Mouse (Mus musculus): ENCODE results near the gene Sox11. TPM values are rescaled to one million over a fixed set of nuclear protein-coding genes. Genes with fewer than 3 reads are reported as not detected.
A peak's percentile ranks its signal among the peaks of the same experiment; 100 is the strongest.

The Sox11 gene
- polyA plus RNA-seq, 1 experiment from 2014 or later, result 62.0 TPM

- Histone ChIP-seq H3K4me3 (ENCODE audit: low read depth, low read length) (no peak overlapping the region), H3K27me3 (replicated peaks; ENCODE audit: control insufficient read depth, insufficient read depth, low read length) (no peaks in the 10 kb centered on the region), H3K4me1 (ENCODE audit: control insufficient read depth, insufficient read depth, low read length) (no peaks in the 10 kb centered on the region), H3K4me2 (ENCODE audit: low read depth, low read length) (0 out of 2 replicates have a peak overlapping the region, but pooled peaks have one; percentile 2), H3K36me3 (ENCODE audit: control insufficient read depth, insufficient read depth, low read length) (no peaks in the 10 kb centered on the region), H3K27ac (replicated peaks; ENCODE audit: low read depth, low read length) (no peak overlapping the region), H3K9ac (ENCODE audit: low read depth, low read length) (no peak overlapping the region), H3K9me3 (ENCODE audit: control insufficient read depth, low read length) (no peaks in the 10 kb centered on the region)
- peak; percentile 71 for DNase-seq (ENCODE audit: low spot score)
- ATAC-seq (ENCODE audit: low read depth), result peak; percentile 80
- WGBS, result 20% methylated on average over 12 of the region's 12 CpGs
These were observed 14.8 kb upstream of the Sox11 start for GRCm38 (mm10) chr12:27357076-27357637.

GRCm38 (mm10) chr12:27356571-27356970 lies 14.2 kb upstream of the Sox11 start:
- 65% methylated on average over 5 of the region's 5 CpGs for WGBS
- no peak overlapping the region for H3K27ac ChIP-seq (replicated peaks; ENCODE audit: low read depth, low read length)
- H3K27me3 ChIP-seq (replicated peaks; ENCODE audit: control insufficient read depth, insufficient read depth, low read length), result no peaks in the 10 kb centered on the region
- H3K4me3 ChIP-seq (ENCODE audit: low read depth, low read length), result no peak overlapping the region
- H3K4me2 ChIP-seq (ENCODE audit: low read depth, low read length), result no peak overlapping the region
- H3K4me1 ChIP-seq (ENCODE audit: control insufficient read depth, insufficient read depth, low read length), result no peaks in the 10 kb centered on the region
- ATAC-seq (ENCODE audit: low read depth) (no peak), DNase-seq (ENCODE audit: low spot score) (no peak)
- H3K36me3 ChIP-seq (ENCODE audit: control insufficient read depth, insufficient read depth, low read length), result no peaks in the 10 kb centered on the region
- no peaks in the 10 kb centered on the region for H3K9me3 ChIP-seq (ENCODE audit: control insufficient read depth, low read length)
- H3K9ac ChIP-seq (ENCODE audit: low read depth, low read length), result no peak overlapping the region

GRCm38 (mm10) chr12:27343606-27344410 lies 1.4 kb upstream of the Sox11 start:
- DNase-seq (ENCODE audit: low spot score) (no peak), ATAC-seq (ENCODE audit: low read depth) (no peak)
- 4% methylated on average over 17 of the region's 17 CpGs for WGBS
- 0 out of 2 replicates have a peak, but pooled peaks cover 7% of the 10 kb centered on the region for H3K36me3 ChIP-seq (ENCODE audit: control insufficient read depth, insufficient read depth, low read length)
- H3K9ac ChIP-seq (ENCODE audit: low read depth, low read length), result peak overlapping the region; percentile 69
- no peaks in the 10 kb centered on the region for H3K9me3 ChIP-seq (ENCODE audit: control insufficient read depth, low read length)
- H3K4me1 ChIP-seq (ENCODE audit: control insufficient read depth, insufficient read depth, low read length), result peaks cover 11% of the 10 kb centered on the region
- H3K4me3 ChIP-seq (ENCODE audit: low read depth, low read length), result peak overlapping the region; percentile 82
- H3K27me3 ChIP-seq (replicated peaks; ENCODE audit: control insufficient read depth, insufficient read depth, low read length), result no peaks in the 10 kb centered on the region
- peak overlapping the region; percentile 98 for H3K27ac ChIP-seq (replicated peaks; ENCODE audit: low read depth, low read length)
- peak overlapping the region; percentile 83 for H3K4me2 ChIP-seq (ENCODE audit: low read depth, low read length)

GRCm38 (mm10) chr12:27342691-27343605 lies 574 bp upstream of the Sox11 start:
- peak; percentile 92 for ATAC-seq (ENCODE audit: low read depth)
- Histone ChIP-seq H3K36me3 (ENCODE audit: control insufficient read depth, insufficient read depth, low read length) (0 out of 2 replicates have a peak, but pooled peaks cover 12% of the 10 kb centered on the region), H3K27ac (replicated peaks; ENCODE audit: low read depth, low read length) (peak overlapping the region; percentile 98), H3K9me3 (ENCODE audit: control insufficient read depth, low read length) (no peaks in the 10 kb centered on the region), H3K9ac (ENCODE audit: low read depth, low read length) (peak overlapping the region; percentile 94), H3K4me1 (ENCODE audit: control insufficient read depth, insufficient read depth, low read length) (peaks cover 12% of the 10 kb centered on the region), H3K4me2 (ENCODE audit: low read depth, low read length) (peak overlapping the region; percentile 83), H3K4me3 (ENCODE audit: low read depth, low read length) (peak overlapping the region; percentile 82), H3K27me3 (replicated peaks; ENCODE audit: control insufficient read depth, insufficient read depth, low read length) (no peaks in the 10 kb centered on the region)
- peak; percentile 99 for DNase-seq (ENCODE audit: low spot score)
- WGBS, result under 1% methylated on average over 63 of the region's 83 CpGs

- peak overlapping the region; percentile 83 for H3K4me2 ChIP-seq (ENCODE audit: low read depth, low read length)
- peak overlapping the region; percentile 94 for H3K9ac ChIP-seq (ENCODE audit: low read depth, low read length)
- ATAC-seq (ENCODE audit: low read depth), result no peak
- peaks cover 13% of the 10 kb centered on the region for H3K4me1 ChIP-seq (ENCODE audit: control insufficient read depth, insufficient read depth, low read length)
- H3K36me3 ChIP-seq (ENCODE audit: control insufficient read depth, insufficient read depth, low read length), result peaks cover 25% of the 10 kb centered on the region; the same call in 1 of the 2 replicates
- H3K9me3 ChIP-seq (ENCODE audit: control insufficient read depth, low read length), result no peaks in the 10 kb centered on the region
- no peaks in the 10 kb centered on the region for H3K27me3 ChIP-seq (replicated peaks; ENCODE audit: control insufficient read depth, insufficient read depth, low read length)
- H3K27ac ChIP-seq (replicated peaks; ENCODE audit: low read depth, low read length), result peak overlapping the region; percentile 98
- DNase-seq (ENCODE audit: low spot score), result peak; percentile 71
- 1% methylated on average over 24 of the region's 80 CpGs for WGBS
- H3K4me3 ChIP-seq (ENCODE audit: low read depth, low read length), result peak overlapping the region; percentile 82
These were observed 1.1 kb downstream of the Sox11 start for GRCm38 (mm10) chr12:27341130-27341870.

- DNase-seq (ENCODE audit: low spot score) (peak; percentile 77), ATAC-seq (ENCODE audit: low read depth) (no peak)
- Histone ChIP-seq H3K4me2 (ENCODE audit: low read depth, low read length) (peak overlapping the region; percentile 83), H3K27ac (replicated peaks; ENCODE audit: low read depth, low read length) (peak overlapping the region; percentile 98), H3K9ac (ENCODE audit: low read depth, low read length) (peak overlapping the region; percentile 94), H3K4me3 (ENCODE audit: low read depth, low read length) (peak overlapping the region; percentile 82), H3K9me3 (ENCODE audit: control insufficient read depth, low read length) (no peaks in the 10 kb centered on the region), H3K4me1 (ENCODE audit: control insufficient read depth, insufficient read depth, low read length) (peaks cover 20% of the 10 kb centered on the region), H3K27me3 (replicated peaks; ENCODE audit: control insufficient read depth, insufficient read depth, low read length) (no peaks in the 10 kb centered on the region), H3K36me3 (ENCODE audit: control insufficient read depth, insufficient read depth, low read length) (peaks cover 26% of the 10 kb centered on the region; the same call in 1 of the 2 replicates)
- 1% methylated on average over 14 of the region's 14 CpGs for whole genome bisulfite sequencing
These were observed 1.8 kb downstream of the Sox11 start for GRCm38 (mm10) chr12:27340451-27341035.

GRCm38 (mm10) chr12:27339171-27339751 lies 3.1 kb downstream of the Sox11 start:
- H3K9me3 ChIP-seq (ENCODE audit: control insufficient read depth, low read length), result no peaks in the 10 kb centered on the region

More at GRCm38 (mm10) chr12:27339171-27339751, 3.1 kb downstream of the Sox11 start:
- DNase-seq (ENCODE audit: low spot score) (peak; percentile 76), ATAC-seq (ENCODE audit: low read depth) (no peak)
- Histone ChIP-seq H3K27me3 (replicated peaks; ENCODE audit: control insufficient read depth, insufficient read depth, low read length) (no peaks in the 10 kb centered on the region), H3K36me3 (ENCODE audit: control insufficient read depth, insufficient read depth, low read length) (peaks cover 29% of the 10 kb centered on the region), H3K4me1 (ENCODE audit: control insufficient read depth, insufficient read depth, low read length) (peaks cover 24% of the 10 kb centered on the region), H3K27ac (replicated peaks; ENCODE audit: low read depth, low read length) (peak overlapping the region; percentile 98), H3K9ac (ENCODE audit: low read depth, low read length) (peak overlapping the region; percentile 96), H3K4me2 (ENCODE audit: low read depth, low read length) (peak overlapping the region; percentile 83), H3K4me3 (ENCODE audit: low read depth, low read length) (peak overlapping the region; percentile 82)
- WGBS, result under 1% methylated on average over 45 of the region's 47 CpGs

Data from embryonic facial prominence, embryonic 14.5 days (tissue).